Mouse (Mus musculus) ES-E14 (cell line): Measurements from ENCODE around the gene Ankrd27. TPM values are rescaled to one million over a fixed set of nuclear protein-coding genes. Genes with fewer than 3 reads are reported as not detected.

Source experiments
- DNase-seq: peaks from one replicate; pipeline ENCODE4 v3.0.0-alpha.2; 2013; ENCODE audit warnings: low read depth, low spot score
- H3K27ac ChIP-seq: 2 replicates; pipeline ENCODE4 v1.5.1; 2012; ENCODE audit warnings: low read depth, mild to moderate bottlenecking, low read length, moderate library complexity, mixed read lengths; ENCODE audit not compliant: poor library complexity, insufficient read depth, severe bottlenecking
- H3K36me3 ChIP-seq: 2 replicates; pipeline ENCODE4 v1.6.1; 2012; ENCODE audit warnings: mild to moderate bottlenecking, low read length, moderate library complexity, mixed read lengths; ENCODE audit not compliant: control insufficient read depth, poor library complexity, insufficient read depth, severe bottlenecking
- H3K4me1 ChIP-seq, 2 experiments: fragments of 150-350 bp in 1 of 2; sonication (generic) in 1 of 2; 2 replicates each; pipeline ENCODE4 v1.6.1; 2012; ENCODE audit warnings: low read length in 2 of 2, mild to moderate bottlenecking in 1 of 2, mixed read lengths in 1 of 2; ENCODE audit not compliant: control insufficient read depth in 2 of 2, insufficient read depth in 2 of 2, poor library complexity in 1 of 2
- H3K4me3 ChIP-seq, 2 experiments: fragments of 150-350 bp in 1 of 2; sonication (generic) in 1 of 2; 2 replicates each; pipeline ENCODE4 v1.5.1; 2012; ENCODE audit warnings: low read length in 2 of 2, low read depth in 1 of 2, mild to moderate bottlenecking in 1 of 2, mixed read lengths in 1 of 2; ENCODE audit not compliant: insufficient read depth in 1 of 2, poor library complexity in 1 of 2, severe bottlenecking in 1 of 2
- H3K9ac ChIP-seq: 2 replicates; pipeline ENCODE4 v1.6.1; 2012; ENCODE audit warnings: low read depth, mild to moderate bottlenecking, low read length, mixed read lengths; ENCODE audit not compliant: poor library complexity, insufficient read depth, severe bottlenecking
- H3K9me3 ChIP-seq: fragments of 150-350 bp; sonication (generic); 2 replicates; pipeline ENCODE4 v1.6.1; 2012; ENCODE audit warnings: low read depth, mild to moderate bottlenecking, low read length; ENCODE audit not compliant: control insufficient read depth, insufficient read depth
- CHD2 ChIP-seq: IDR thresholded peaks from 2 replicates; pipeline ENCODE4 v1.6.1; 2014; ENCODE audit warnings: mild to moderate bottlenecking, low read depth, low read length, inconsistent platforms
- HCFC1 ChIP-seq: IDR thresholded peaks from 2 replicates; pipeline ENCODE4 v1.6.1; 2012; ENCODE audit warnings: low read length, inconsistent platforms, borderline replicate concordance; ENCODE audit not compliant: insufficient read depth
- MAFK ChIP-seq: IDR thresholded peaks from 2 replicates; pipeline ENCODE4 v1.6.1; 2014; ENCODE audit warnings: mild to moderate bottlenecking, low read depth, low read length, inconsistent platforms; ENCODE audit not compliant: insufficient read depth
- ZC3H11A ChIP-seq: IDR thresholded peaks from 2 replicates; pipeline ENCODE4 v1.6.1; 2012; ENCODE audit warnings: low read depth, mild to moderate bottlenecking, inconsistent platforms, low read length, borderline replicate concordance
- ZNF384 ChIP-seq: IDR thresholded peaks from 2 replicates; pipeline ENCODE4 v1.6.1; 2012; ENCODE audit warnings: low read depth, low read length, inconsistent platforms
- in situ Hi-C, 2 experiments: fragments of 600-800 bp; cut with MboI; formaldehyde crosslinking; loops; one replicate each; pipeline ENCODE4 v1.15.1; 2025; ENCODE audit warnings: low sequenced_read_pairs in 2 of 2, inconsistent platforms in 1 of 2; ENCODE audit not compliant: unreplicated experiment in 2 of 2
- total RNA-seq: library from RNA; depleted of rRNA; stranded (reverse); fragments of 300-350 nt; gene quantifications from 2 replicates; pipeline ENCODE4 v1.2.3, GENCODE M21; 2012; rRNA removed

The Ankrd27 gene
- 25.0 and 31.4 TPM in 2 replicates for total RNA-seq

GRCm38 (mm10) chr7:35586055-35586905, at the start of gene Ankrd27:
Gene Ankrd27 (plus strand): TSS chr7:35586244.
- Histone ChIP-seq H3K36me3 (no peaks in the 10 kb centered on the region), H3K27ac (peak within 1 kb of the TSS; percentile 28; the same call in 1 of the 2 replicates), H3K9ac (peak within 1 kb of the TSS; percentile 84), H3K4me1 (peaks cover 0 to 15% of the 10 kb centered on the region in 2 experiments; a peak in 2 of 4 replicates), H3K9me3 (no peaks in the 10 kb centered on the region), H3K4me3 (peak within 1 kb of the TSS; percentile 80 to 85)
- peak; percentile 96 for DNase-seq
- TF ChIP-seq HCFC1 (0 out of 2 replicates have a peak, but pooled peaks have one; percentile 38), CHD2 (peak; percentile 89), MAFK (no peak)
- in situ Hi-C loops, result no loop called here

- H3K27ac ChIP-seq, result peak within 1 kb of the TSS; percentile 72; the same call in 1 of the 2 replicates
- peaks cover 2 to 4% of the 10 kb centered on the region in 2 experiments; a peak in 1 of 4 replicates for H3K4me1 ChIP-seq
- DNase-seq, result peak; percentile 82
- peaks cover 2% of the 10 kb centered on the region; the same call in 1 of the 2 replicates for H3K36me3 ChIP-seq
- peak within 1 kb of the TSS; percentile 89 for H3K9ac ChIP-seq
- TF ChIP-seq ZNF384, result no peak
- no peak for TF ChIP-seq MAFK
- no peak; the same call in 1 of the 2 replicates for TF ChIP-seq HCFC1
- TF ChIP-seq ZC3H11A, result no peak
- no peak for TF ChIP-seq CHD2
- H3K4me3 ChIP-seq, result peak within 1 kb of the TSS; percentile 28 to 67; a peak in 3 of 4 replicates
- in situ Hi-C loops, result no loop called here
- no peaks in the 10 kb centered on the region for H3K9me3 ChIP-seq
Measured at GRCm38 (mm10) chr7:35537562-35537961, 48.5 kb upstream of the Ankrd27 start, which contains the start of gene Tdrd12. Gene Tdrd12 (minus strand): TSS chr7:35537745.

GRCm38 (mm10) chr7:35545881-35546280, 40.2 kb upstream of the Ankrd27 start:
- DNase-seq, result peak; percentile 58

GRCm38 (mm10) chr7:35553751-35554604, 32.1 kb upstream of the Ankrd27 start:
- TF ChIP-seq ZNF384 (no peak), HCFC1 (no peak)
- Histone ChIP-seq H3K4me1 (peaks cover 0 to 2% of the 10 kb centered on the region in 2 experiments; a peak in 1 of 4 replicates), H3K36me3 (peaks cover 13% of the 10 kb centered on the region), H3K4me3 (peak overlapping the region; percentile 83 to 91), H3K27ac (no peak overlapping the region), H3K9me3 (no peaks in the 10 kb centered on the region), H3K9ac (no peak overlapping the region)
- no peak for DNase-seq
- in situ Hi-C loops, result no loop called here

More at GRCm38 (mm10) chr7:35545881-35546280, 40.2 kb upstream of the Ankrd27 start:
- no peaks in the 10 kb centered on the region for H3K9me3 ChIP-seq
- in situ Hi-C loops, result no loop called here
- no peak overlapping the region for H3K4me3 ChIP-seq
- H3K4me1 ChIP-seq, result peaks cover 0 to 7% of the 10 kb centered on the region in 2 experiments; a peak in 1 of 4 replicates
- H3K9ac ChIP-seq, result no peak overlapping the region
- TF ChIP-seq CHD2 (no peak), MAFK (no peak), ZC3H11A (no peak), ZNF384 (no peak), HCFC1 (no peak)
- H3K36me3 ChIP-seq, result peaks cover 19% of the 10 kb centered on the region
- peak overlapping the region; percentile 18; the same call in 1 of the 2 replicates for H3K27ac ChIP-seq
